Mouse (Mus musculus) small intestine, adult 2 months (tissue): ENCODE results near the gene Slc6a4. TPM values are rescaled to one million over a fixed set of nuclear protein-coding genes. Genes with fewer than 3 reads are reported as not detected.

Experiments used
- H3K27ac ChIP-seq: fragments of 200-500 bp; 2 replicates; pipeline ENCODE4 v1.5.1; 2012; ENCODE audit warnings: low read depth, low read length, control low read depth, inconsistent platforms; ENCODE audit not compliant: insufficient read depth
- H3K27me3 ChIP-seq: fragments of 200-500 bp; 2 replicates; pipeline ENCODE4 v1.6.1; 2012; ENCODE audit warnings: mild to moderate bottlenecking, moderate library complexity, low read length, inconsistent platforms; ENCODE audit not compliant: control insufficient read depth, insufficient read depth
- H3K36me3 ChIP-seq: fragments of 200-500 bp; 2 replicates; pipeline ENCODE4 v1.6.1; 2012; ENCODE audit warnings: mild to moderate bottlenecking, low read length, control low read depth, inconsistent platforms; ENCODE audit not compliant: control insufficient read depth, insufficient read depth
- H3K4me1 ChIP-seq: fragments of 200-500 bp; 2 replicates; pipeline ENCODE4 v1.6.1; 2012; ENCODE audit warnings: low read length, inconsistent platforms, mixed read lengths; ENCODE audit not compliant: control insufficient read depth, insufficient read depth, insufficient read length
- H3K4me3 ChIP-seq: fragments of 200-500 bp; 2 replicates; pipeline ENCODE4 v1.5.1; 2012; ENCODE audit warnings: low read depth, mild to moderate bottlenecking, control low read depth, inconsistent platforms, low read length, moderate library complexity
- CTCF ChIP-seq: fragments of 200-500 bp; IDR thresholded peaks from 2 replicates; pipeline ENCODE4 v1.5.1; 2012; ENCODE audit warnings: low read depth, mild to moderate bottlenecking, control low read depth, inconsistent platforms, low read length, moderate library complexity, mixed read lengths; ENCODE audit not compliant: insufficient replicate concordance, insufficient read length; ENCODE audit errors: extremely low read depth
- POLR2A ChIP-seq: fragments of 200-500 bp; IDR thresholded peaks from 2 replicates; pipeline ENCODE4 v1.6.1; 2012; ENCODE audit warnings: low read depth, mild to moderate bottlenecking, control low read depth, inconsistent platforms, low read length, moderate library complexity
- WGBS: fragments of 180-500 bp; shearing (Covaris S2); methylation state at CpG from one replicate; pipeline ENCODE4 v1.1.7; 2018; 5-methylcytosine and 5-hydroxymethylcytosine counted together
- polyA plus RNA-seq: library from polyadenylated mRNA; depleted of rRNA; stranded (reverse); fragments of >200 nt; gene quantifications from 2 replicates; pipeline ENCODE4 v1.2.3, GENCODE M21; 2012

Gene Slc6a4
- polyA plus RNA-seq, 1 experiment = 67.2 TPM

DNA sequence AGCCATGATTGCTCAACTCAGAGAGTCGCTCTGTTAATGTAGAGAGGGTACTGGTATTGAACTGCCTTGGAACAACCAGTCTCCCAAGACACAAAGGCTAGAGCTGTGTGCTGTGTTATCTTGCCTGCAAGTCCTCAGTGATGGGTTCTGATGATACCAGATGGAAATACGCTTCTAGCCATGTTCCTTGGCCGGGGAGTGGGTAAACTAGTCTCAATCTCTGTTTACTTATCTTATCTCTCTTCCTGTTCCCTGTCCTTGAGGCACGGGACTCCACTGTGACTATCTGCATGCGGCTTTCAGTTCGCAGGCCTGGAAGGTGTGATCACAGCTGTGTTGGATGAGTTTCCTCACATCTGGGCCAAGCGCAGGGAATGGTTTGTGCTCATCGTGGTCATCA lies 21.1 kb downstream of the Slc6a4 start:
- no peak overlapping the region for H3K4me3 ChIP-seq
- peaks cover 34% of the 10 kb centered on the region for H3K4me1 ChIP-seq
- H3K27me3 ChIP-seq = no peaks in the 10 kb centered on the region
- WGBS = 14% methylated on average over 8 of the region's 8 CpGs
- peak overlapping the region; percentile 77 for H3K27ac ChIP-seq
- TF ChIP-seq POLR2A (no peak), CTCF (no peak)
- H3K36me3 ChIP-seq = peaks cover 36% of the 10 kb centered on the region

- Histone ChIP-seq H3K4me3 (peak overlapping the region; percentile 16), H3K27me3 (no peaks in the 10 kb centered on the region), H3K27ac (peak overlapping the region; percentile 92), H3K4me1 (peaks cover 34% of the 10 kb centered on the region), H3K36me3 (peaks cover 20% of the 10 kb centered on the region; the same call in 1 of the 2 replicates)
- TF ChIP-seq POLR2A = no peak
- no peak for TF ChIP-seq CTCF
- WGBS = 21% methylated on average over 9 of the region's 9 CpGs
Observed at GRCm38 (mm10) chr11:77021749-77022396, 23.5 kb downstream of the Slc6a4 start.

DNA sequence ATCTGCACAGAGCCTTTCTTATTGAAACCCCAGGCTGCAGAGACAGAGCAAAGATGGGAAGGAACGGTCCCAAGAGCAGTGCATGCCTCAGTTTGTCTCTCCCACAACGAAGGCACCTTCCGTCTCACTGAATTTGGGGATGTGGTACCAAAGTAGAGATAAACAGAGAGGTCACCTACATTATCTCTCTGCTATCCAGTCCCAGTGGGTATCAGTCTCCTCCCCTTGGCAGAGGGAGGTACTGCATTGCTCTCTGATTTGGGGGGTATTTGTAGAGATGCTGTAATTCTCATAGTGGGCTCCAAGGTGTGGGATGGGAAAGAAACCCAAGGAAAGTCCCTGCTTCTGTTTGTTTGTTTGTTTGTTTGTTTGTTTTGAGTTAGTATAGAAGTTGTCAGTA lies 28.2 kb downstream of the Slc6a4 start:
- Histone ChIP-seq H3K27ac (no peak overlapping the region), H3K4me1 (peaks cover 11% of the 10 kb centered on the region; the same call in 1 of the 2 replicates)
- TF ChIP-seq CTCF (no peak), POLR2A (no peak)

GRCm38 (mm10) chr11:77028157-77028556 lies 29.8 kb downstream of the Slc6a4 start:
- TF ChIP-seq CTCF = no peak
- no peak for TF ChIP-seq POLR2A
- WGBS = 89% methylated on average over 3 of the region's 3 CpGs
- Histone ChIP-seq H3K27ac (no peak overlapping the region), H3K36me3 (peaks cover 12% of the 10 kb centered on the region), H3K4me1 (peaks cover 5% of the 10 kb centered on the region; the same call in 1 of the 2 replicates), H3K27me3 (no peaks in the 10 kb centered on the region), H3K4me3 (no peak overlapping the region)

More for the DNA sequence above, 28.2 kb downstream of the Slc6a4 start:
- Histone ChIP-seq H3K27me3 (no peaks in the 10 kb centered on the region), H3K36me3 (peaks cover 15% of the 10 kb centered on the region), H3K4me3 (no peak overlapping the region)
- WGBS = 78% methylated on average over 3 of the region's 3 CpGs

GRCm38 (mm10) chr11:77031151-77031934 lies 32.9 kb downstream of the Slc6a4 start:
- TF ChIP-seq CTCF (no peak), POLR2A (no peak)
- WGBS = 80% methylated on average over 14 of the region's 14 CpGs

GRCm38 (mm10) chr11:77041891-77042290 lies 43.5 kb downstream of the Slc6a4 start:
- TF ChIP-seq CTCF = no peak
- WGBS = 84% methylated on average over 4 of the region's 4 CpGs
- Histone ChIP-seq H3K36me3 (peaks cover 16% of the 10 kb centered on the region), H3K27ac (no peak overlapping the region), H3K4me1 (no peaks in the 10 kb centered on the region), H3K4me3 (no peak overlapping the region), H3K27me3 (no peaks in the 10 kb centered on the region)

More at GRCm38 (mm10) chr11:77031151-77031934, 32.9 kb downstream of the Slc6a4 start:
- H3K36me3 ChIP-seq = peaks cover 10% of the 10 kb centered on the region
- H3K4me1 ChIP-seq = no peaks in the 10 kb centered on the region
- no peak overlapping the region for H3K27ac ChIP-seq
- no peak overlapping the region for H3K4me3 ChIP-seq
- no peaks in the 10 kb centered on the region for H3K27me3 ChIP-seq

DNA sequence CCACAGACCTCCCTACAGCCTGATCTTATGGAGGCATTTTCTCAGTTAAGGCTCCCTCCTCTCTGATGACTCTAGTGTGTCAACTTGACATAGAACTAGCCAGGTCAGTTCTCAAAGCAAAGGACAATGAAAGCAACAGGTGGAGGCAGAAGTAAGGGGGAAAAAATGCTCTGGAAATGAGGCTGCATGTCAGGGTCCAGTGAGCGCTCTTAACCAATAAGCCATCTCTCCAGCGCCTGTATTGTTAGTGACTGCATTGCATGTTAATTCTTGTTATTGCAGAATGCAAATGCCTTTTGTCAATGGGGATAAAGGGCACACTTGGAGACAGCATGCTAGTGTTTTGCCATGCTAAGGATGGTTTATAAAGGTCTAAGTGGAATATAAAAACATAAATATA lies 44.4 kb downstream of the Slc6a4 start:
- H3K4me3 ChIP-seq = no peak overlapping the region

More for the DNA sequence above, 44.4 kb downstream of the Slc6a4 start:
- no peaks in the 10 kb centered on the region for H3K27me3 ChIP-seq
- peaks cover 20% of the 10 kb centered on the region for H3K36me3 ChIP-seq
- 95% methylated on average over 2 of the region's 2 CpGs for WGBS
- H3K27ac ChIP-seq = no peak overlapping the region
- TF ChIP-seq CTCF = no peak
- no peak for TF ChIP-seq POLR2A
- no peaks in the 10 kb centered on the region for H3K4me1 ChIP-seq
